Mouse (Mus musculus) midbrain, embryonic 15.5 days (tissue): Measurements from ENCODE around the gene Dnah2. TPM values are rescaled to one million over a fixed set of nuclear protein-coding genes. Genes with fewer than 3 reads are reported as not detected.

Experiments
- ATAC-seq: fragments of 200-750 bp; cut with Nextera tagmentation; replicated peaks from 2 replicates; pipeline ENCODE4 v1.8.0; 2017; ENCODE audit warnings: moderate TSS enrichment
- H3K27ac ChIP-seq: fragments of 300-500 bp; sonication (generic); 2 replicates; pipeline ENCODE4 v1.5.1; 2015; ENCODE audit warnings: mild to moderate bottlenecking, inconsistent platforms
- H3K27me3 ChIP-seq: fragments of 300-500 bp; sonication (generic); replicated peaks from 2 replicates; pipeline ENCODE4 v1.6.1; 2015; ENCODE audit warnings: inconsistent platforms
- H3K36me3 ChIP-seq: fragments of 300-500 bp; sonication (generic); replicated peaks from 2 replicates; pipeline ENCODE4 v1.6.1; 2015; ENCODE audit warnings: inconsistent platforms
- H3K4me1 ChIP-seq: fragments of 300-500 bp; sonication (generic); 2 replicates; pipeline ENCODE4 v1.6.1; 2015; ENCODE audit warnings: inconsistent platforms
- H3K4me2 ChIP-seq: fragments of 300-500 bp; sonication (generic); 2 replicates; pipeline ENCODE4 v1.6.1; 2015; ENCODE audit warnings: inconsistent platforms, mild to moderate bottlenecking, moderate library complexity
- H3K4me3 ChIP-seq: fragments of 300-500 bp; sonication (generic); 2 replicates; pipeline ENCODE4 v1.5.1; 2015; ENCODE audit warnings: mild to moderate bottlenecking, inconsistent platforms
- H3K9ac ChIP-seq: fragments of 300-500 bp; sonication (generic); 2 replicates; pipeline ENCODE4 v1.6.1; 2015; ENCODE audit warnings: mild to moderate bottlenecking, inconsistent platforms
- H3K9me3 ChIP-seq: fragments of 300-500 bp; sonication (generic); 2 replicates; pipeline ENCODE4 v1.6.1; 2016; ENCODE audit warnings: inconsistent platforms
- WGBS: fragments of 180-500 bp; shearing (Covaris S2); methylation state at CpG from one replicate; pipeline ENCODE4 v1.1.7; 2015; ENCODE audit warnings: mixed read lengths; 5-methylcytosine and 5-hydroxymethylcytosine counted together
- polyA plus RNA-seq: library from polyadenylated mRNA; unstranded; fragments of >200 nt; fragmentation: Nextera tagmentation; extraction: Ambion mirVana; gene quantifications from 2 replicates; pipeline ENCODE4 v1.2.1, GENCODE M21; 2015

Dnah2 gene
- polyA plus RNA-seq, 1 experiment from 2014 or later = 5.7 TPM

DNA sequence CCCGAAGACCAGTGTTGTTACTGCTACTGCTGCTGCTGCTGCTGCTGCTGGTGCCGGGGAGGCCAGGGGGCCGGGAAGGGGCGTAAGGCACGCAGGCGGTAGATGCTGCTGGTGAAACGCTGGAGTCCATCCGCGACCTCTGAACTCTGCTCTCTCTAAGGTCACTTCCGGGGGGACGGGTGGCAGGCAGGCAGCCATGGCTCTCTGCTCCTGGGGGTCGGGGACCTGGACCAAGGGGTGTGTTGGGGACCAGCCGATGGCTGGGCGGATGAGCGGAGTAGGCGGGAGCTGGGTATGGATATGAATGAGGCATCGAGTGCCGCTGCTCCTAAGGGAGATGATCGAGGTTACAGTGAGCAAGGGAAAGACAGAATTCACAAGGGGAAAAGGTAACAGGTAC, 142.6 kb downstream of the Dnah2 start:
- no peak overlapping the region for H3K27ac ChIP-seq
- peaks cover 59% of the 10 kb centered on the region for H3K36me3 ChIP-seq
- no peak overlapping the region for H3K9ac ChIP-seq
- no peaks in the 10 kb centered on the region for H3K9me3 ChIP-seq
- H3K27me3 ChIP-seq = no peaks in the 10 kb centered on the region
- peaks cover 34% of the 10 kb centered on the region for H3K4me1 ChIP-seq
- H3K4me3 ChIP-seq = no peak overlapping the region
- ATAC-seq = no peak
- 90% methylated on average over 19 of the region's 19 CpGs for WGBS
- H3K4me2 ChIP-seq = no peak overlapping the region

DNA sequence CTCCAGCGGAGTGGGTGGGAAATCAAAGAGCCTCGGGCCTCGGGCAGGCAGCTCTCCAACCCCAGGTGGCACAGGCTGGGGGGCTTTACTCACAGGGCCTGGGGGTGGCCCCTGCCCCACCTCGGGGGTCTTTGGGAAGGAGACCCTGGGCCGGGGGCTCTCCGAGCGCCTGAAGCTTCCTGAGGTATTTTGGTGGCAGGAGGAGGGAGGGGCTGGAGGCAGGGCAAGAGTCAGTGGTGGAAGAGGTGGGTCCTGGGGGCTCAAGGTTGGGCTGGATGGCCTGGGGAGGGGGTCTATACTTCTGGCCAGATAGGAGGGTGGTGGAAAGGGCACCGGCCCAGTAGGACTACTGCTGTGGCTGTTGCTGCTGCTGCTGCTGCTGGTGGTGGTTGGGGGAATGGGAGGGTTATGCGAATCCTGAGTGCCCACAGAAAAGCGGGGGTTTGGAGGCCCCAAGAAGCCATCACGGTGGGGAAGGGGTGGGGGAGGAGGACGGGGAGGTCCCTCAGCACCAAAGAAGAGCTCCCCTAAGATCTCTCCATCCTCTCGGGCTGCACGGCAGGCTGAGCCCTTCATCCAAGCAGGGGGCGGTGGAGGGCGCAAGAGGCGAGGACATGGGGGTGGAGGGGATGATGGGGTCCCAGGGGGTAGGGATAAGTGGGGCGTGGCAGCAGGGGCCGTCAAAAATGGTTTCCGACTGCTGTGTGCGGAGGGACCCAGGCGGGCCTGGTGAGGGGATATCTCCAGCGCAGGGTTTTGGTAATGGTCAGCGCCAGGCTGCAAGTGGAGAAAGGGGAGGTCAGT, 143.3 kb downstream of the Dnah2 start:
- 92% methylated on average over 24 of the region's 24 CpGs for WGBS
- H3K27ac ChIP-seq = no peak overlapping the region

DNA sequence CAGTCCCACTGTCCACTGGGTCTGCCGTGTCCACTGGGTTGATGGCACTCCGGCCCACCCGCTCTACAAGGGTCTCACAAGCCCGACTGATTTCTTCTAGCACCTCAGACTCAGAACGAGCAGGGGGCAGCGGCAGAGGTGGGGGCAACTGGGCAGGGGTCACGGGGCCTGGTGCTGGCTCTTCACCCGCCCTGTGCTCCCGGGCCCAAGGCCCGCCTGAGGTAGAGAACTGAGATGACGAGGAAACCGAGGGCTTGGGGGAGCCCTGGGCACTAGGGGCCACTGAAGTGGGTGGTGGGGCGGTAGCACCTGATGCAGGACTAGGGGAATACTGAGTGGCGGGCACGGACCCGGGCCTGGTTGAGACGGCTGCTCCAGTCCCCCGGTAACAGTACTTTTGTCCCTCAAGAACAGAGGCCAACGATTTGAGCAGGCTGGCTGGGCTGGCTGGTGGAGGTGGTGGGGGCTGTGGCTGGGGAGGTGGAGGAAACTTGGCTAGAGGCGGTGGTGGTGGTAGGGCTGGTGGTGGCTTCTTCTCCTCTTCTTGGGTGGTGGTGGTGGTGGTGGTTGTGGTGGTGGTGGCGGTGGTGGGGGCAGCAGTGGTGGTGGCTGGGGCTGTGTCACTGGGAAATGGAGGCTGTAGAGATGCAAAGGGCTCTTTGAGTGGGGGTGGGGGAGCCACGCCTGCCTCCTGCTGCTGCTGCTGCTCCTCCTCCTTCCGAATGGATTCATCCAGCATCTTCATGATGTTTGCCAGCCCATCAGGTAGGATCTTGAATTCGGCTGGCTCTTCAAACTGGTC, 144.1 kb downstream of the Dnah2 start:
- Histone ChIP-seq H3K9me3 (no peaks in the 10 kb centered on the region), H3K9ac (no peak overlapping the region), H3K27ac (no peak overlapping the region), H3K4me1 (peaks cover 26% of the 10 kb centered on the region), H3K27me3 (0 out of 2 replicates have a peak, but pooled peaks cover 6% of the 10 kb centered on the region), H3K4me3 (no peak overlapping the region), H3K36me3 (peaks cover 72% of the 10 kb centered on the region), H3K4me2 (no peak overlapping the region)
- WGBS = 93% methylated on average over 23 of the region's 24 CpGs
- no peak for ATAC-seq

More for the DNA sequence above, 143.3 kb downstream of the Dnah2 start:
- H3K9me3 ChIP-seq = no peaks in the 10 kb centered on the region
- no peaks in the 10 kb centered on the region for H3K27me3 ChIP-seq
- ATAC-seq = no peak
- peaks cover 65% of the 10 kb centered on the region for H3K36me3 ChIP-seq
- H3K9ac ChIP-seq = no peak overlapping the region
- peaks cover 34% of the 10 kb centered on the region for H3K4me1 ChIP-seq
- H3K4me2 ChIP-seq = no peak overlapping the region
- no peak overlapping the region for H3K4me3 ChIP-seq

DNA sequence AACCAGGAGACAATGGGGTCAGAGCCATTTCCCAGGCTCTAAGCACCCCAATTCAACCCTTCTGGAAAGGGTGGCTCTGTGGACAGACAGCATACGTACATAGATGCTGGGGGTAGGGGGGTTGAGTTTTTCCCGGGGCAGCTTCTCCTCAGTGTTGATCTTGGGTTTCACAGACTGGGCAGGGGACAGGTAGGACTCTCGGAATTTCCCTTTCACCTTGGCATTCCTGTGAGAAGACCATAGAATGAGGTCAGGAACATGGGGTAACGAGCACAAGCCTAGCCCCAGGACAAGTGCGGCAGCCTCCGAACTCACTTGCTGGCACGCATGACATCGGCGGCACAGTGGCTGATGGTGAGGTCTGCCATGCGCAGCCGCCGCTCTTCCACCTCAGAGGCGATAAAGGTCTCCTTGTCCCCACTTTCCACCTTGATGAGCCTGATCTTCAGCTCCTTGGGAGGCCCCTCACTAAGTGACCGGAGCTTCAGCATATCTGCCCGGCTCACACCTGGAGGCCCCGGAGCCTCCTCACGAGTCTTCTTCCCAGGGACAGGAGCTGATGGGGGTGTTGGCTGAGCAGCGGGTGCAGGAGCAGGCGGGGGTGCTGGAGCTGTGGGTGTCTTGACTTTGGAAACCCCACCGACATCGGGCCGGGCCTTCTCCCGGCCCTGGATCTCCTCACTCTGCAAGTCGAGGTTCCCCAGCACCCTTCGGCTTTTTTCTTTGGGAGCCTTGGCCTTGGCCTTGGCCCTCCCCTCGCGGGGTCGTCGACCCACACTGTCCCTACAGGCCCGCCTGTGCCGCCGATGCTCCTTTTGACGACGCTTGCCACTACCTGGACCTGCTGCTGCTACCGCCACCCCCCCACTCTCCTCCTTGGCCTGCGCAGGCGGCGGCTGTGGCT, 145.0 kb downstream of the Dnah2 start:
- Histone ChIP-seq H3K4me2 (no peak overlapping the region), H3K27ac (no peak overlapping the region), H3K4me3 (no peak overlapping the region), H3K27me3 (0 out of 2 replicates have a peak, but pooled peaks cover 6% of the 10 kb centered on the region), H3K9ac (no peak overlapping the region), H3K9me3 (no peaks in the 10 kb centered on the region), H3K36me3 (peaks cover 75% of the 10 kb centered on the region), H3K4me1 (peaks cover 17% of the 10 kb centered on the region)
- WGBS = 92% methylated on average over 37 of the region's 38 CpGs
- no peak for ATAC-seq

DNA sequence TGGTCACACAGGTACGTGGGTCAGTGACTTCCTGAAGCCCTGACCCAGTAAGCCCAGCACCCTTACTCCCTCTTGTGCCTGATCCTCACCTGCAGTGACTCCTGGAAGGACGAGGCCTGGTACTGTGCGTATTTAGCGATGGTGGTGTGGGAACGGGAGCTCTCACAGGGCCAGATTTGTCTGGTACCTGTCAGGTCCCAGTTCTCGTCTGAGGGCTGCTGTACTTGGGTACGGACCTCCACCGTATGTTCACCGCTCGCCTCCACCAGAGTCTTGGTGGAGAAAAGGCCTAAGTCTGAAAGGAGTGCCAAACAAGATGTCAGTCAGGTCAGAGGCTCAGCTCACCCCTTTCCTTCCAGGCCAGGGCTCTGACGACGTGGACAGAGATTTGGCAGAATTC, 146.9 kb downstream of the Dnah2 start:
- 87% methylated on average over 12 of the region's 12 CpGs for WGBS
- no peak overlapping the region for H3K4me3 ChIP-seq
- H3K27ac ChIP-seq = 0 out of 2 replicates have a peak overlapping the region, but pooled peaks have one; percentile 2
- H3K36me3 ChIP-seq = peaks cover 67% of the 10 kb centered on the region
- peaks cover 7% of the 10 kb centered on the region for H3K4me1 ChIP-seq
- 0 out of 2 replicates have a peak, but pooled peaks cover 6% of the 10 kb centered on the region for H3K27me3 ChIP-seq
- no peak overlapping the region for H3K4me2 ChIP-seq
- no peak overlapping the region for H3K9ac ChIP-seq
- ATAC-seq = no peak
- H3K9me3 ChIP-seq = no peaks in the 10 kb centered on the region

DNA sequence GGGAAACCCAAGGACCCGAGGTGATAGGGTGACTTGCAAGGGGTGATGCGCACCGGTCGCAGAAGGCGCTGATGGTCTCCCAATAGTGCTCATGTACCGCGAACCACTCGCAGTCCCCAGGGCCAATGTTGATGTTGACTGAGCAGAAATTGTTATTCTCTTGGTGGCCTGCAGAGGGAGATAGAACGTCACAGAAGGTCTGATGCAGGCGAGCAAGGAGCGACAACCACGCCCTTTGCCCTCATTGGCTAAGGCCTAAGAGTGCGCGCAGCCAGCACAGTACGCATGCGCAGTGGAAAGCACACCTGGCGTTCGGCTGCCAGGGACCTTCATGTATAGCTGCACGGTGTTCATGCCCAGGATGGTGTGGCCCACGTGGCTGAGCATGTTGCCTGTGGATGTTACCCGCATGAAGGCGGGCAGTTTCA, 147.7 kb downstream of the Dnah2 start:
- peak; percentile 70 for ATAC-seq
- Histone ChIP-seq H3K27me3 (0 out of 2 replicates have a peak, but pooled peaks cover 6% of the 10 kb centered on the region), H3K9me3 (no peaks in the 10 kb centered on the region), H3K4me2 (no peak overlapping the region), H3K27ac (0 out of 2 replicates have a peak overlapping the region, but pooled peaks have one; percentile 2), H3K9ac (no peak overlapping the region), H3K4me3 (no peak overlapping the region), H3K4me1 (peaks cover 13% of the 10 kb centered on the region), H3K36me3 (peaks cover 61% of the 10 kb centered on the region)
- 19% methylated on average over 22 of the region's 22 CpGs for whole genome bisulfite sequencing

DNA sequence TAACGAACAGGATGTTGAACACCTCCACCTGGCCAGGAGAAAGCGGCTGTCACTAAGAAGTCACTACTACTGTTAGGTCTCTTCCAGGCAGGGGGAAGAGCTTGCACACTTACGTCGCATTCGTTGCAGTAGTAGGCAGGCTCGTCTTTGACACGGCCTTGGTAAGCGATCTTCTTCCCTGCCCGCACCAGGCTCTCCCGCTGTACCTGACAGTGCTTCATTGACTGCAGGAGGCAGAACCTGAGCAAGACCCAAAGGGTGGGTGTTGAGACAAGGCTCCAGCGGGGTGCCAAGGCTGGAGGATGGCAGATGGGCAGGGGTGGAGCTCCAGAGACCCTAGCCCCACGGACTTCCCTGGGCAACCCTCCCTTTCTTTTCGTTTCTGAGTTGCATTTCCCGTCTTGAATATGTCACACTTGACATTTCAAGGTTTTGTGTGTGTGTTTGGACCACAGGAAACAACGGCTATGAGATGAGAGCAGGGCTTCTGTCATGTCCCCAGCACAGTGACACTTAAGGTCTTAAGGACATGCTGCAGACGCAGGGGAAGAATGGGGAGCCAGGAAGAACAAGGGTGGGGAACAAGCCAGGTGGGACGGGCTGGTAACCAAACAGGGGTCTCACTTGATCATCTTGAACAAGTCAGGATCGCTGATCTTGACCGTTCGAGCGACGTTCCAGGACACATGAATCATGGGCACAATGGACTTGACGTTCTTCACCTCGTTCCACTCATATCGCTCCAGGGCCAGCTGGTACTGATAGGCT, 148.6 kb downstream of the Dnah2 start:
- no peaks in the 10 kb centered on the region for H3K9me3 ChIP-seq
- no peak overlapping the region for H3K4me3 ChIP-seq
- H3K4me2 ChIP-seq = no peak overlapping the region
- no peak overlapping the region for H3K9ac ChIP-seq
- H3K27ac ChIP-seq = no peak overlapping the region
- WGBS = 79% methylated on average over 25 of the region's 25 CpGs
- no peak for ATAC-seq
- peaks cover 51% of the 10 kb centered on the region for H3K36me3 ChIP-seq
- peaks cover 16% of the 10 kb centered on the region for H3K4me1 ChIP-seq
- 0 out of 2 replicates have a peak, but pooled peaks cover 6% of the 10 kb centered on the region for H3K27me3 ChIP-seq

DNA sequence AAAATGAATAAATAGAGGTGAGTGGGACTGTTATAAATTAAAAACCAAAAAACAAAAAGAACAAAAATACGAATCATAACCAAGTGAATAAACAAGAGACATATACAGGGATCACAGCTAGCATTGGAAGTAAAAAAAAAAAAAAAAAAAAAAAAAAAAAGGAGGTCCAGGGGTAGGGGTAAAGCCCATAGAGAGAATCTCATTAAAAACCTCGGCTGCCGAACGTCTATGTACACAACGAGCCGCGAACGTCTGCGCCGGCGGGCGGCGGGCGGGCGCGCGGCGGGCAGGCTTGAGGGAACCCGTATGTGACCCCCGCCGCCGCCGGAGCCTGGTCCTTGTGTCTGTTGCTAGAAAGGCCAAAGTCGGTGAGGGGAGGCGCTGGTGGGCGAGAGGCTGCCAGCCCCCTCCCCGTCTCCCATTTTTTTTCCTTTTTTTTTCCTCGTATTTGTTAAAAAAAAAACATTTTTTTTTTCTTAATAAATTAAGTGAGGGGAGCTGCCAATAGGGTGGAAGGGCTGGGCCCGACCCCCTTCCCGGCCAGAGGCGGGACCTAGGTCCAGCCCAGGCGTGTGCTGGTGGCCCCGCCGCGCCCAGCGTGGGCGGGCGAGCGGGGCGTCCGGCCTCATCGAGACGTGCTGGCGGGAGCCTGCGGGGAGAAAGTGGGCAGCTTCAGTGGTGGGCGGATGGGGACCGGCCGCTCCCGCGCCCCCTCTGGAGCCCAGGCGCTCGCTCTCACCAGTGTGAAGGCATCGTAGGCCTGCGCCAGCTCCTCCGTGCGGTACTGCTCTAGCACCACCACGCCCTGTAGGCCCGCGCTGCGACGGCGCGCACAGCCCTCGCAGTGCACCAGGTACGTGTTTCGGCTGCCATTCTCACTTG, 149.5 kb downstream of the Dnah2 start:
- Histone ChIP-seq H3K36me3 (peaks cover 45% of the 10 kb centered on the region), H3K4me3 (no peak overlapping the region), H3K27me3 (0 out of 2 replicates have a peak, but pooled peaks cover 6% of the 10 kb centered on the region), H3K4me2 (no peak overlapping the region), H3K9ac (no peak overlapping the region), H3K27ac (no peak overlapping the region), H3K4me1 (peaks cover 17% of the 10 kb centered on the region), H3K9me3 (no peaks in the 10 kb centered on the region)
- 21% methylated on average over 58 of the region's 66 CpGs for WGBS
- ATAC-seq = no peak

DNA sequence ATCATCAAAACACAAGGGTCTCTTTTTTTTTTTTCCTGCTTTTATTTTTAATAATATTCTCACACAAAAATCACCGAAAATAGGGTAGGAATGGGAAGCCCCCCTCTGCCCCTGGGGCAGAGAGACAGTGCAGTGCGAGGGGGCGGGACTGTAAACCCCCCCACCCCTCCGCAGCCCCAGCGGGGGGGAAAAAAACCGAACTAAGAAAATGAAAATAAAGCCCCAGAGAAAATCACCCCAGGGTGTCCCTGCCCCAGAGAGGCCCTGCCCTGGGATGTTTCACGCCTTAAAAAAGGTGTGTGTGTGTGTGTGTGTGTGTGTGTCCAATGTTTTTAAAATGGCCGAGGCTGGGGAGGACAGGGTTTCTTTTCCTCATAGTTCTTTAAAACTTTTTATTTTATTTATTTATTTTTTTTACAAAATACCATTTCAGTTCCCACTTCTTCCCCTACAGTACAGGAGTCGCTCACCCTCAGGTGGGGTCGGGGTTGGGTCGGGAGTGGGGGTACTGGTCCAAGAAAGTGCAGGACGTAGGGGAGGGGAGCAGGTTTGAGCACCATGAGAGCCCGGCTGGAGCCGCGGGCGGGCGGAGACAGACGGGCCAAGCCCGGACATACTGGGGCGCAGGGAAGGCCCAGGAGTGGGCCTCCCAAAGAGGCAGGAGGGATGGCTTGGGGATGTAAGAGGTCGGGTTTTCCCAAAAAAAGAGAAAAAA, 150.3 kb downstream of the Dnah2 start:
- ATAC-seq = no peak
- WGBS = 18% methylated on average over 21 of the region's 21 CpGs
- 0 out of 2 replicates have a peak, but pooled peaks cover 6% of the 10 kb centered on the region for H3K27me3 ChIP-seq
- peaks cover 37% of the 10 kb centered on the region for H3K36me3 ChIP-seq
- H3K9ac ChIP-seq = no peak overlapping the region
- H3K27ac ChIP-seq = no peak overlapping the region
- H3K4me3 ChIP-seq = no peak overlapping the region
- H3K4me2 ChIP-seq = no peak overlapping the region
- peaks cover 23% of the 10 kb centered on the region for H3K4me1 ChIP-seq
- no peaks in the 10 kb centered on the region for H3K9me3 ChIP-seq

DNA sequence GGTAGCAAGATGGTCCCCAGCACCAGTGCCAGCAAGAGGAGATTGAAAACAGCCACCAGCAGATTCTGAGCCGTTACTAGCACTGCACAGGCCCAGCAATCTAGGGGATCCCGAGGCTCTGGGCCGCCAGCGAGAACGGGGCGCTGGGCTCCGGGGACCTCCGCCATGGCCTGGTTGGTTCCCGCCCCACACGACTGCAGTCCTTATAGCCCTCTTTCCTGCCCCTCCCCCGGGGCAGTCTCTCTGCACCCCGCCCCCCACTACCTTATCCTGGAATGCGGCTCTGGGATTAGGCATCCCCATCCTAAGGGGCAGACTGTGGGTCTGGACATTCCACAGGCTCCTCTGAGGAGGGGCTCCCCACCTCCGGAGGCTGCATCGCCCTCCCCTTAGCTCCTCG, 150.9 kb downstream of the Dnah2 start, which contains the start of gene Tmem88:
Gene Tmem88 (minus strand): TSS at position 176 of the 400 bp plus-strand sequence.
- Histone ChIP-seq H3K4me3 (peak within 1 kb of the TSS; percentile 2), H3K4me1 (peaks cover 23% of the 10 kb centered on the region), H3K36me3 (peaks cover 32% of the 10 kb centered on the region), H3K4me2 (peak within 1 kb of the TSS; percentile 27), H3K9me3 (no peaks in the 10 kb centered on the region), H3K27ac (no peak within 1 kb of the TSS), H3K27me3 (0 out of 2 replicates have a peak, but pooled peaks cover 6% of the 10 kb centered on the region), H3K9ac (no peak within 1 kb of the TSS)
- ATAC-seq = no peak
- WGBS = 4% methylated on average over 16 of the region's 16 CpGs
